Mouse (Mus musculus): ENCODE data around the gene Zfand3.

Gene Zfand3

GRCm38 (mm10) chr17:30110678-30111077, 106.1 kb downstream of the Zfand3 start:
- DNase-seq (ENCODE audit: low spot score) = no peak

GRCm38 (mm10) chr17:30111556-30111955, 107.0 kb downstream of the Zfand3 start:
- DNase-seq (ENCODE audit: low spot score) = no peak

DNA sequence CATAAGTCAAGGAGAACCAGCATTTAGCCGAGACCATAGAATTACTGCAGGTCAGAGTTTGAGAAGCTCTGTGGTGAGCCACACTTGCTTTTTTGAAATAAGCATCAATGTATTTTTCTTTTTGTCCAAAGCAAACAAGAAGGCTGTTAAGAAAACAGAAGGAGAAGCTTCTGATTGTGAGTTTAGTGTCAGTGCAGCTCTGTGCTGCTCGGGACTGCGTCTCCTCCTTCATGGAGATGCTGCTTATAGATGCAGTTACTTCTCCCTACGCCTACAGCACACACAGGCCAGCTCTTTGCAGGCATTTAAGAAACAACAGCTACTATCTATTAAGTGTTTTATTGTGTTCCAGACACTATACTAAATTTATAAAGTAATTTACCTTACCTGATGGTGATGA, 107.5 kb downstream of the Zfand3 start:
- DNase-seq (ENCODE audit: low spot score) = no peak

- no peak for DNase-seq (ENCODE audit: low spot score)
These were observed 108.2 kb downstream of the Zfand3 start for GRCm38 (mm10) chr17:30112555-30113305.

- no peak for DNase-seq (ENCODE audit: low spot score)
These were observed 110.2 kb downstream of the Zfand3 start for GRCm38 (mm10) chr17:30114761-30115160.

DNA sequence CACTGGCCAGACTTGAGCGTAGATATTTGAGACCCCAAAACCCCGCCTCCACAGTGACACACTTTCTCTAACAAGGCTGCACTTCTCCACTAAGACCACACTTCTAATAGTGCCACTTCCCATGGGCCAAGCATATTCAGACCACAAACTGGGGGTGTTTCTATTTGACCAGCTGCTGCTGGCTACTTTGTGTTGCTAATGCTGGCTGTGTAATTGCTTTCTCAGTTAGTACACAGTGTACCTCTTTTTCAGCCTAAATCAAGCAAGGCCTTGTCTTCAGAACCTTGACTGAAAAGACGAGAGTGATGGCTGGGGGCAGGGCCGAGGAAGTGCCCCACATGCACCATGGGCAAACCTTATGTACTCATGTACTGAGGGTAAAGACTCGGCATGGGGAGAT, 111.7 kb downstream of the Zfand3 start:
- DNase-seq (ENCODE audit: low spot score) = no peak

- DNase-seq (ENCODE audit: low spot score) = no peak
These were observed 113.5 kb downstream of the Zfand3 start for GRCm38 (mm10) chr17:30118036-30118435.

DNA sequence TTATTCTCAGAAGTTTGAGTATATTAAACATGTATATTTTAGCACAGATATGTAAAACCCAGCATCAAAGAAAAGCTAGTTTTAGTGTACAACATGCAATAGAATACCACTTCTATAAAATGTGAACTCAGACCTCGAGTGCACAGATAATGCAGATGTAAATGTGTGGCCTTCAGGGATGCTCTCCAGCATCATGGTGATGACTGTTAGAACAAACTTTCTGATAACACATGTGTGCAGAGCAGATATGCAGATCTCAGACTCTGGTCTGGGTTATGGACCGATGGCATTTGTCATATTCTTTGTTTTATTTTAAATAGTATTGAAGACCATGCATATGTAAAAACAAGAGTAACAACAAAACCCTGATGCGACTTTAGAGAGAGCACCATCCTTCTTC, 117.7 kb downstream of the Zfand3 start:
- no peak for DNase-seq (ENCODE audit: low spot score)

DNA sequence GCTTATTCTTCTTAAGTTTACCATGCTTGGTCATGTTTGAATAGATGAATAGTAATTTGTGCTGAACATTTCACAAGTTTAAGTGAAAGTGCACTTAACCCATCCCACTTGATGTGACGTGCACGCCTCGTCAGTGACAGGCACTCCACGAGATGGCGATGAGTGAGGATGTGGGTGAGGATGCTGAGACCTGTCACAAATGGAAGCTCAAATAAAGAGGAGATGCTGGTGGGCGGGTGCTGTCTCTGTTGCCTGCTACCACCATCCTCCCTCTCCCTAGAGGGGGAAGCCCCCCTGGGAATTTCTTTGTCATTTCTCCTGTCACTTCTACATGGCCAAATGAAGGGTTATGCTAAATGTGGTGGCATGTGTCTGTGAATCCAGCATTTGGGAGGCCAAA, 123.9 kb downstream of the Zfand3 start:
- no peak for DNase-seq (ENCODE audit: low spot score)

DNA sequence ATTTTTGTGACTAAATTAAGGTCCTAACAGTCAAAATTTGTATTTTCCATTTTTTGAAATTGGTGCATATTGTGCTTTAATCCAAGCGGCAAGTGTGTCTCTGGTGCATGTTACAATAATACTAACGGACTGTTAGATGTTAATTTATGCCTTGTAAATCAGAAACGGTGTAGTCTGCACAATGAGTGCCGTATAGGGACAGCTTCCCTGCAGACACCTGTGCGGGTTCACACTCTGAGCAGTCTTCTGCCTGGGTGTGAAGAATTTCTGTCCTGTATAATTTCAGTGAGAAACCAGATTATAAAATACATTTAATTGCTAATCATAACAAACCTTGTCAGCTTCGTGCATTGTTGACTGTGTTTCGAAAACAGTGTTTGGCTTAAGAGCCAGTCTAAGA, 124.7 kb downstream of the Zfand3 start:
- no peak for DNase-seq (ENCODE audit: low spot score)

- DNase-seq (ENCODE audit: low spot score) = no peak
These were observed 125.8 kb downstream of the Zfand3 start for GRCm38 (mm10) chr17:30130326-30130725.

DNA sequence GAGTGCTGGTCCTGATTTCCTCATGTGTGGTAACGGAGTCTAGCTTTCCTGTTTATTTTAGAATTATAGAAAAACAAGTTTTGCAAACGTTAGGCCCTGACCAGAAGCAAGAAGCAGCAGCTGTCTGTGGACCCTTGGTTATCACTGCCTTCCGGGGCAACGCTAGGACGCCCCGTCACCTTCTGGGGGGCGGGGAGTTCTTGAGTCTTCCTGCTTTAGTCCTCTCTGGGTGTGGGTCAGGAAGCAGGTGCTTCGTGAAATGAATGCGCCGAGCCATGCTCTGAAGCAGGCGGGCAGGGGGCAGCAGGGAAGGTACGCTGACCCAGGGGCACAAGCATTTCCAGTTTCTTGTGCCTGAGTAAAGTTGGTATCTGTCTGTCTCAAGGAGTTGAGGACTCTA, 129.1 kb downstream of the Zfand3 start:
- DNase-seq (ENCODE audit: low spot score) = no peak

GRCm38 (mm10) chr17:30134955-30135735, 130.6 kb downstream of the Zfand3 start:
- DNase-seq (ENCODE audit: low spot score) = no peak

DNA sequence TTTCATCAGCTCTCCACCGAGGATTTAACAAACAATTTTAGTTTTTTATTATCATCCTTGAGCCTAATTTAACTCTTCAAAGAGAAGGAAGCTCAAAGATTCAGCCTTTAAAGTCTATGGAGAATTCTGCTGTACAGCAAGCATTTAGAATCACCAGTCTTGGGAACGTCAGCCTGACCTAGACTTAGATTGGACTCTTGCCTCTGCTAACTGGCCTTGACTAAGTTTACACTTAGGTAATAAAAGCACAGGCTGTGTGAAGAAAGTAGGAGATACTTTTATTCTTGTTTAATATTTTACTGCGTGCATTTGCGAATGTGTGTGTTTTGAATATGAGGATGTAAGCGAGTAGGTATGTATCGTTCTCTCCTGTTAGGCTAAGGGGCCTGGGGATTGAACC, 131.4 kb downstream of the Zfand3 start:
- DNase-seq (ENCODE audit: low spot score) = no peak

- no peak for DNase-seq (ENCODE audit: low spot score)
These were observed 132.2 kb downstream of the Zfand3 start for GRCm38 (mm10) chr17:30136684-30137083.

- DNase-seq (ENCODE audit: low spot score) = no peak
These were observed 132.6 kb downstream of the Zfand3 start for GRCm38 (mm10) chr17:30137115-30137514.

GRCm38 (mm10) chr17:30144114-30144513, 139.6 kb downstream of the Zfand3 start:
- DNase-seq (ENCODE audit: low spot score) = no peak

DNA sequence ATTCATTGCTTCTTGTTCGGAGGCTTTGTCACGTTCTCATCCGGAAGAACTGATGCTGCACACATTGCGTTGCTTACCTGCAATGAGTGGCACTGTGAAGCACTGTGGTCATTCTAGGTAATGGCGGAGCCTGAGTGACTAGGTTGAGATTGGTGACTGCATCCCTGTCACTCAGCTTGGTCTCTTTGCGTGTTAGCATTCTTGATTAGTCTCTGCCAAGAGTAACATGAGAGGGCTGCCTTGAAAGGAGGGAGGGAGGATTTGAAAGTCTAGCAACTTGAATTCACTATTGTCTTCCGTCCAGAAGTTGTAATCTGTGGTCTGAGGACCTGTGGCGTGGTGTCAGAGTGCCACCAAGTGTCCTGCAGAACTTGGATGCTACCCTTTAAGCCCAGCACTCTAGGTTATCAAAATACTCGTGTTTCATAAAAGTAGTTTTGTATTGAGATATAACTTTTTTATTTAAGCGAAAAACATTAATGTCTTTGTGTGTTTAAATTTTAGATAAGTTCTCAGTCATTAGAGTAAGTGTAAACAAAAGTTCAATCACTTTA, 141.1 kb downstream of the Zfand3 start:
- no peak for DNase-seq (ENCODE audit: low spot score)

GRCm38 (mm10) chr17:30146555-30146954, 142.0 kb downstream of the Zfand3 start:
- DNase-seq (ENCODE audit: low spot score) = no peak

DNA sequence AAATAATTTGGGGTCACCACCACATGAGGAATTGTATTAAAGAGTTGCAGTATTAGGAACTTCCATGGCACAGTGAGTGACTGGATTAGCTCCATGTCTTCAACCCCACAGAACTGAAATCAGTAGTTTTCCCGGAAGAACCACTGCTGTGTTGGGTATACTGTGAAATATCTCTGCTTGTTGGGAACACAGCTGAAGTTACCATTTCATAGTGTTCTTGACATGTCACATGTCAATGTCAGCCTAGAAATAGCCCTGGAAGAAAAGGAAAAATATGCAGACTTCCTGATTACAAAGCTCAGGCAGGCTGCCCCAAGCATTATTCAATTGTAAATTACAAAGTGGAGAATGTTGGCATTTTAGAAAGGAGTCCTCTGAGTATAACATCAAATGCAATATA, 143.4 kb downstream of the Zfand3 start:
- DNase-seq (ENCODE audit: low spot score) = no peak

GRCm38 (mm10) chr17:30148320-30148719, 143.8 kb downstream of the Zfand3 start:
- DNase-seq (ENCODE audit: low spot score) = no peak

DNA sequence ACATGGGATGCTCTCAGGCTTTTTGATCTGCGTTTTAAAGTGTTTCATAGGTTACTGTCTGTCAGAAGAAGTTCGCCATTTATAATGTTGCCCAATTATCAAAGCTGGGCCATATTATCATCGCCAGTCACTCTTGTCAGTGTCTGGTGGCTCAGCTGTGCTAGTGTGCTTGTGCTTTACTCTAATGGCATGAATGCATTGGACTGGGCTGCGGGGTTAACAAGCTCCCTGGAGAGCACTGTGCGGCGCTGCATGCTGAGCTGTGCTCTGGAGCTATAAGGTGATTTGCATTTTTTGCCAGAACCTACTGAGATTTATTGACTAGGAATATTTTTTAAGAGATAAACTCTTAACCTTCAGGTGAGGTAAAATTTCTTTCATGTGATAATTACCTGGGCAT, 145.4 kb downstream of the Zfand3 start:
- DNase-seq (ENCODE audit: low spot score) = no peak

GRCm38 (mm10) chr17:30154144-30154543, 149.6 kb downstream of the Zfand3 start:
- no peak for DNase-seq (ENCODE audit: low spot score)

All from ovary, postnatal 10 days (tissue).